Mouse (Mus musculus) CH12.LX (cell line): ENCODE data around the gene Papss2. TPM values are rescaled to one million over a fixed set of nuclear protein-coding genes. Genes with fewer than 3 reads are reported as not detected.

ENCODE experiments used
- DNase-seq: peaks from one replicate; pipeline ENCODE4 v3.0.0-alpha.2; 2013; ENCODE audit errors: extremely low read depth
- H3K27ac ChIP-seq: 2 replicates; pipeline ENCODE4 v1.5.1; 2012; ENCODE audit warnings: low read depth, mild to moderate bottlenecking, control low read depth, moderate library complexity; ENCODE audit not compliant: insufficient read depth
- H3K27me3 ChIP-seq: replicated peaks from 2 replicates; pipeline ENCODE3; 2012; ENCODE audit warnings: inconsistent platforms
- H3K36me3 ChIP-seq, 2 experiments: replicated peaks in 1 of 2; 2 replicates each; pipeline versions ENCODE3 to v1.6.1; 2012; ENCODE audit warnings: inconsistent platforms in 1 of 2, low read length in 1 of 2, mild to moderate bottlenecking in 1 of 2, mixed read lengths in 1 of 2, moderate library complexity in 1 of 2; ENCODE audit not compliant: control insufficient read depth in 1 of 2, insufficient read depth in 1 of 2
- H3K4me1 ChIP-seq, 2 experiments: 2 replicates each; pipeline ENCODE4 v1.6.1; 2012; ENCODE audit warnings: inconsistent platforms in 1 of 2, moderate library complexity in 1 of 2; ENCODE audit not compliant: insufficient read depth in 2 of 2, control insufficient read depth in 1 of 2
- H3K4me2 ChIP-seq: 2 replicates; pipeline ENCODE4 v1.6.1; 2012; ENCODE audit warnings: low read depth, mild to moderate bottlenecking, control low read depth; ENCODE audit not compliant: poor library complexity, insufficient read depth, severe bottlenecking
- H3K4me3 ChIP-seq, 3 experiments: fragments of 150-350 bp in 1 of 3; sonication (generic) in 1 of 3; replicated peaks in 1 of 3; 2 replicates each; pipeline versions ENCODE3 to v1.5.1; 2011 to 2012; ENCODE audit warnings: low read depth in 2 of 3, low read length in 2 of 3, mild to moderate bottlenecking in 2 of 3, moderate library complexity in 2 of 3, control low read depth in 1 of 3, improper control_type of control experiment in 1 of 3, inconsistent platforms in 1 of 3, mixed read lengths in 1 of 3; ENCODE audit not compliant: poor library complexity in 1 of 3
- H3K79me2 ChIP-seq: replicated peaks from 2 replicates; pipeline ENCODE4 v1.6.1; 2012; ENCODE audit warnings: mild to moderate bottlenecking, moderate library complexity; ENCODE audit not compliant: control insufficient read depth, poor library complexity, insufficient read depth, severe bottlenecking; ENCODE audit errors: extremely low read depth
- H3K9ac ChIP-seq: 2 replicates; pipeline ENCODE4 v1.6.1; 2012; ENCODE audit warnings: low read depth, mild to moderate bottlenecking, control low read depth, moderate library complexity; ENCODE audit not compliant: insufficient read depth
- H3K9me3 ChIP-seq: replicated peaks from 2 replicates; pipeline ENCODE3; 2012; ENCODE audit warnings: low read length, inconsistent platforms, mixed read lengths
- CHD1 ChIP-seq: IDR thresholded peaks from 2 replicates; pipeline ENCODE4 v1.6.1; 2012; ENCODE audit warnings: low read depth, low read length, improper control_type of control experiment, inconsistent platforms
- CTCF ChIP-seq, 2 experiments: IDR thresholded peaks in 1 of 2; conservative IDR thresholded peaks in 1 of 2; 2 replicates each; pipeline ENCODE4 v1.5.1; 2011 to 2012; ENCODE audit warnings: low read depth in 2 of 2, low read length in 2 of 2, improper control_type of control experiment in 1 of 2, inconsistent platforms in 1 of 2, mild to moderate bottlenecking in 1 of 2, moderate library complexity in 1 of 2
- ELF1 ChIP-seq: IDR thresholded peaks from 2 replicates; pipeline ENCODE4 v1.6.1; 2014; ENCODE audit warnings: low read depth, mild to moderate bottlenecking, inconsistent platforms, low read length, improper control_type of control experiment
- EP300 ChIP-seq: IDR thresholded peaks from 2 replicates; pipeline ENCODE4 v1.6.1; 2011; ENCODE audit warnings: low read length, improper control_type of control experiment
- HCFC1 ChIP-seq: IDR thresholded peaks from 2 replicates; pipeline ENCODE4 v1.6.1; 2012; ENCODE audit warnings: low read depth, mild to moderate bottlenecking, inconsistent platforms, low read length, improper control_type of control experiment
- JUND ChIP-seq: conservative IDR thresholded peaks from 2 replicates; pipeline ENCODE4 v1.6.1; 2011; ENCODE audit warnings: low read depth, low read length, improper control_type of control experiment
- MEF2A ChIP-seq: IDR thresholded peaks from 2 replicates; pipeline ENCODE4 v1.6.1; 2014; ENCODE audit warnings: low read depth, mild to moderate bottlenecking, inconsistent platforms, low read length, improper control_type of control experiment, borderline replicate concordance
- MXI1 ChIP-seq: IDR thresholded peaks from 2 replicates; pipeline ENCODE4 v1.6.1; 2011; ENCODE audit warnings: mild to moderate bottlenecking, low read depth, low read length, improper control_type of control experiment
- MYC ChIP-seq: IDR thresholded peaks from 2 replicates; pipeline ENCODE4 v1.6.1; 2011; ENCODE audit warnings: low read depth, mild to moderate bottlenecking, improper control_type of control experiment, low read length
- NELFE ChIP-seq: IDR thresholded peaks from 2 replicates; pipeline ENCODE4 v1.6.1; 2011; ENCODE audit warnings: low read depth, low read length, improper control_type of control experiment
- PAX5 ChIP-seq: IDR thresholded peaks from 2 replicates; pipeline ENCODE4 v1.6.1; 2012; ENCODE audit warnings: low read length, inconsistent platforms, mixed read lengths
- POLR2A ChIP-seq: IDR thresholded peaks from 2 replicates; pipeline ENCODE4 v1.6.1; 2011; ENCODE audit warnings: low read depth, mild to moderate bottlenecking, improper control_type of control experiment, low read length
- POLR2AphosphoS2 ChIP-seq: IDR thresholded peaks from 2 replicates; pipeline ENCODE4 v1.6.1; 2011; ENCODE audit warnings: low read depth, low read length, improper control_type of control experiment
- RAD21 ChIP-seq: IDR thresholded peaks from 2 replicates; pipeline ENCODE4 v1.6.1; 2011; ENCODE audit warnings: low read depth, mild to moderate bottlenecking, low read length, improper control_type of control experiment, moderate library complexity
- SIN3A ChIP-seq: IDR thresholded peaks from 2 replicates; pipeline ENCODE4 v1.6.1; 2012; ENCODE audit warnings: low read length, improper control_type of control experiment, inconsistent platforms
- SMC3 ChIP-seq: IDR thresholded peaks from 2 replicates; pipeline ENCODE4 v1.6.1; 2011; ENCODE audit warnings: low read depth, low read length, improper control_type of control experiment
- TCF12 ChIP-seq: IDR thresholded peaks from 2 replicates; pipeline ENCODE4 v1.6.1; 2014; ENCODE audit warnings: low read depth, mild to moderate bottlenecking, inconsistent platforms, low read length, improper control_type of control experiment
- USF1 ChIP-seq: IDR thresholded peaks from 2 replicates; pipeline ENCODE4 v1.6.1; 2014; ENCODE audit warnings: low read depth, mild to moderate bottlenecking, inconsistent platforms, low read length, improper control_type of control experiment
- ZMIZ1 ChIP-seq: IDR thresholded peaks from 2 replicates; pipeline ENCODE4 v1.6.1; 2012; ENCODE audit warnings: low read depth, mild to moderate bottlenecking, inconsistent platforms, low read length, improper control_type of control experiment
- ZNF384 ChIP-seq: IDR thresholded peaks from 2 replicates; pipeline ENCODE4 v1.6.1; 2012; ENCODE audit warnings: low read depth, low read length, improper control_type of control experiment, inconsistent platforms
- dilution Hi-C: fragments of 300-500 bp; cut with MboI; formaldehyde crosslinking; loops from 2 replicates; pipeline ENCODE4 v1.14.3; 2020; ENCODE audit warnings: low sequenced_read_pairs; ENCODE audit not compliant: extremely low pct_unique_long_range_greater_than_20kb, extremely low pct_ligation_motif_present
- in situ Hi-C: fragments of 300-500 bp; cut with MboI; formaldehyde crosslinking; loops from 3 replicates; pipeline ENCODE4 v1.14.3; 2019; ENCODE audit warnings: low sequenced_read_pairs, low pct_ligation_motif_present, low pct_unique_long_range_greater_than_20kb, mixed read lengths
- polyA plus RNA-seq: library from polyadenylated mRNA; unstranded; fragments of >175 nt; gene quantifications from 2 replicates; pipeline ENCODE4 v1.2.1, GENCODE M21; 2012; ENCODE audit warnings: low read depth; ENCODE audit not compliant: insufficient read length
- total RNA-seq, 2 experiments: library from RNA; depleted of rRNA; stranded (reverse); fragments of 300-350 nt in 1 of 2; fragments of >200 nt in 1 of 2; gene quantifications; 2 replicates each; pipeline ENCODE4 v1.2.3; 2012 to 2014

Gene Papss2
- total and polyA plus RNA-seq, 3 experiments: 0.36 to 0.42 (median 0.39) TPM

DNA sequence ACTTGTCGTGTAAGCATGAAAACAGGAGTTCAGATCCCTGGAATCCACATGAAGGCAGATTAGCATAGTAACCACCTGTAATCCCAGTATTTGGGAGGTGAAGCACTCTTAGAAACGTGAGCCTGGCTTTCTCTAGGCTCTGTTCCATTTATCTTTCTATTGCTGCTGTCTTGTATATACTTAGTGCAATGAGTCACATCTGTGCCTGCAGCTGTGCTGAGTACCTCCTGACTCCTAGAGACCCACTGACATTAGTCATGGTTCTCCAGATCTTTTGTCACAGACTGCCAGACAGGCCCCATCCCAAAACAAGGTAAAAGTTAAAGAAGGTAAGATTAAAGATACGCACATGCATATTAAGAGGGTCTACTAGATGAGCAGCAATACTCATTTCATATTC is 106.6 kb downstream of the Papss2 start:
- in situ Hi-C loops: no loop called here
- H3K9ac ChIP-seq: no peak overlapping the region
- H3K4me2 ChIP-seq: no peak overlapping the region
- H3K4me1 ChIP-seq: peaks cover 0 to 5% of the 10 kb centered on the region in 2 experiments; a peak in 1 of 4 replicates
- dilution Hi-C loops: no loop called here
- no peak overlapping the region for H3K27ac ChIP-seq
- H3K36me3 ChIP-seq: peaks cover 35 to 79% of the 10 kb centered on the region in 2 experiments
- DNase-seq: no peak
- TF ChIP-seq JUND (no peak), PAX5 (no peak), MEF2A (no peak), ELF1 (no peak), CHD1 (no peak), ZNF384 (no peak), USF1 (no peak), HCFC1 (no peak), NELFE (no peak)
- H3K79me2 ChIP-seq: peaks cover 34% of the 10 kb centered on the region
- no peaks in the 10 kb centered on the region for H3K27me3 ChIP-seq
- H3K4me3 ChIP-seq: no peak overlapping the region
- H3K9me3 ChIP-seq: no peaks in the 10 kb centered on the region

DNA sequence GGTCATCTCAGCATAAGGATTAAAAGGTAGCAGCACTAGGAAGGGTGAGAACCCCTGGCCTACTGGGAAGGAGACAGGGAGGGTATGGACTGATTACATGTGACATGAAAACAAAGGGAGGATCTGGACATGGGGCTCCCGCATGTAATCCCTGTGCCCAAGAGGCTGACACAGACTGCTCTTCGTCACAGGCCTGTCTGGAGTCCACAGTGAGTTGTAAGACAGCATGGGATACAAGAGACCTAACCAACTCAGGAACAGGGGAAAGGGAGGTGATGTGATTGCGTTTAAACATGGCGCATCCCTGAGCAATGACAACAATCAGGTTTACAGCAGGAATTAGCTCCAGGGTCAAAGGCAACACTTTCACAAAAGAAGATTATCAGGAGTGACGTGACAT is 113.4 kb downstream of the Papss2 start:
- DNase-seq: no peak
- TF ChIP-seq RAD21 (no peak), POLR2A (0 out of 2 replicates have a peak, but pooled peaks have one; percentile 16), CHD1 (no peak), POLR2AphosphoS2 (no peak), ZNF384 (0 out of 2 replicates have a peak, but pooled peaks have one; percentile 18)
- H3K9me3 ChIP-seq: no peaks in the 10 kb centered on the region
- no peak overlapping the region for H3K4me3 ChIP-seq
- peaks cover 69% of the 10 kb centered on the region for H3K79me2 ChIP-seq
- H3K27me3 ChIP-seq: no peaks in the 10 kb centered on the region
- peaks cover 22 to 39% of the 10 kb centered on the region in 2 experiments for H3K36me3 ChIP-seq
- no peak overlapping the region for H3K9ac ChIP-seq
- H3K4me1 ChIP-seq: peaks cover 10 to 33% of the 10 kb centered on the region in 2 experiments
- no peak overlapping the region for H3K27ac ChIP-seq
- no peak overlapping the region for H3K4me2 ChIP-seq
- dilution Hi-C loops: no loop called here
- in situ Hi-C loops: no loop called here

DNA sequence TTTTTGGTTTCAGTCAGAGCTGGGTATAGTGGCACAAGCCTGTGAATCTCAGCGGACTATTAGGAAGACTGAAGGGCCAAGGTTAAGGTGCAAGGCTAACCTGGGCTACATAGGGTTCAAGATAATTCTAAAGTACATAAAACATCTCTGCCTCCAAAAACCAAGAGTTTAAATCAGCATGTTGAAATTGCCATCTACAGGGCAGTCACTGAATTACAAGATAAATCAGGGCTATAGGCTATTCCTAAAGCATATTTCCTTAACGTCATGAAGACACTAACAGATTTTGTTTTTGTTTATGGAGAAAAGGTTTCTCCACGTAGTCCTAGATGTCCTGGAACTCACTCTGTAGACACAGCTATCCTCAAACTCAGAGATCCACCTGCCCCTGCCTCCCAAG is 114.7 kb downstream of the Papss2 start:
- Histone ChIP-seq H3K79me2 (peaks cover 57% of the 10 kb centered on the region), H3K27ac (no peak overlapping the region), H3K27me3 (no peaks in the 10 kb centered on the region), H3K4me2 (peak overlapping the region; percentile 99), H3K9me3 (no peaks in the 10 kb centered on the region), H3K4me3 (peak overlapping the region; percentile 34 to 80 (median 68)), H3K36me3 (peaks cover 13 to 26% of the 10 kb centered on the region in 2 experiments), H3K9ac (peak overlapping the region; percentile 96; the same call in 1 of the 2 replicates), H3K4me1 (peaks cover 10 to 37% of the 10 kb centered on the region in 2 experiments)
- peak; percentile 60 for DNase-seq
- dilution Hi-C loops: no loop called here
- TF ChIP-seq TCF12: no peak
- TF ChIP-seq MYC: 0 out of 2 replicates have a peak, but pooled peaks have one; percentile 30
- TF ChIP-seq MXI1: 0 out of 2 replicates have a peak, but pooled peaks have one; percentile 29
- TF ChIP-seq EP300: no peak
- peak; percentile 66 for TF ChIP-seq RAD21
- 0 out of 2 replicates have a peak, but pooled peaks have one; percentile 30 for TF ChIP-seq SIN3A
- peak; percentile 31 for TF ChIP-seq SMC3
- peak; percentile 43 to 66; a peak in 3 of 4 replicates for TF ChIP-seq CTCF (conservative IDR thresholded peaks at IDR 0.05 in 1 of 2, IDR thresholded peaks at IDR 0.05 in 1 of 2; ENCODE audit: low read depth in 2 of 2, low read length in 2 of 2)
- TF ChIP-seq ZMIZ1: no peak
- in situ Hi-C loops: loop anchor here (5.0 to 10.0 kb wide), 2 partner anchors 517 to 655 kb away; no protein-coding TSS in a partner anchor
